Mouse (Mus musculus): Measurements from ENCODE around the gene Cox6a1.

GRCm38 (mm10) chr5:115396654-115397053 lies 47.9 kb upstream of the Cox6a1 start:
- TF ChIP-seq POLR2A (IDR thresholded peaks at IDR 0.05; ENCODE audit: insufficient read depth, low read length) (no peak), EP300 (IDR thresholded peaks at IDR 0.05; ENCODE audit: insufficient read depth, low read depth, low read length) (no peak), CTCF (IDR thresholded peaks at IDR 0.05; ENCODE audit: low read depth, low read length) (no peak)

Measured in ES-Bruce4 (cell line).